Mouse (Mus musculus) heart, postnatal 25 days (tissue): ENCODE data around the gene Bik. TPM values are rescaled to one million over a fixed set of nuclear protein-coding genes. Genes with fewer than 3 reads are reported as not detected.

Experiments
- DNase-seq: peaks from one replicate; pipeline ENCODE4 v3.0.0; 2022; ENCODE audit warnings: low spot score
- intact Hi-C: fragments of 180-260 bp; cut with DNase I; formaldehyde crosslinking; loops from one replicate; pipeline ENCODE4 v1.15.1; 2025
- total RNA-seq, 2 experiments: library from RNA; stranded (reverse); gene quantifications; 2 replicates each; pipeline ENCODE4 v1.2.3; 2021

Gene Bik
- total RNA-seq, 2 experiments from 2014 or later = 9.3 to 11.8 TPM

DNA sequence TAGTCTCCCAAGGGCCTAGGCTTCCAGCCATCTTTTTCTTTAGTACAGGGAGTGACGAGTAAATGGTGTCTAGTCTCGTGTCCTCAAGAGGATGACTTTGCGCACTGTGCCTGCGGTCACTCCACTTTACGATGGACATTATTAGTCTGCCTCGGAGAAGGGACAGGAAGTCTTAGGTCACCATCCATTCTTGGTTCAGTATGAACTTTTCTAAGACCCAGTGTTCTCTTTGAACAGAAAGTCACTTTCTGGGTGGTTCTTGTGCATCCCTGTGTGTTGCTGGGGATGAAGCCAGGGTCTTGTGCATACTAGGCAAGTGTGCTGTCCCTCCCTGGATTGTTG lies 9.2 kb downstream of the Bik start:
- DNase-seq = no peak
- intact Hi-C loops = no loop called here

GRCm38 (mm10) chr15:83538855-83539254 lies 12.2 kb downstream of the Bik start:
- no peak for DNase-seq
- intact Hi-C loops = no loop called here

- intact Hi-C loops = no loop called here
- DNase-seq = peak; percentile 43
These were observed 13.2 kb downstream of the Bik start for GRCm38 (mm10) chr15:83539905-83540304.

DNA sequence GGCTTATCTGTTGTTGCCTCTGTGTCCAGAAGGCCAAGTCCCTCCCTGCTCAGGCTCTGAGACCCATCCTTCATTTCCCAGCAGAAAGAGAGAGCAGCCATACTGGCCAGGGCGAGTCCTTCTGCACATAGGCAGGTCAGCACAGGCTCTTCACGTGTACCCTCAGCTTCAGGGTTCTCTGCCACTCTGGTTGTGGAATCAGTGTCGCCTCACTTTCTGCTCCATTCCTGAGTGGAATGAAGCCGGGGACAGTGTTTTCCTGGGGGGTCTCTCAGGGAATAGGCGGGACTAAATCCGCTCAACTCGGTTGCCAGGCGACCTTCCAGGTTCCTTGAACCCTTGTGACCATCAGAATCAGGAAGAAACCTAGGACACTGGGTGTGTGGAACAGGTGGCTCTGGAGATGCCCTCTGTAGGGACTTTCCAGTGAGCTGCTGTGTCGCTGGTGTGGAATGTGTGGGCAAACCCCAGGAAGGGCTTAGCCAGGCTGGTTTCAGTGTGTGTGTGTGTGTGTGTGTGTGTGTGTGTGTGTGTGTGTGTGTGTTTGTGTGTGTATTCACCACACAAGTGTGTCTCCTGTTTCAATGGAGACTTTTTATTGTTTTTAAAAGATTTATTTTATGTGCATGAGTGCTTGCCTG lies 15.1 kb downstream of the Bik start:
- intact Hi-C loops = no loop called here
- no peak for DNase-seq

GRCm38 (mm10) chr15:83546029-83546428 lies 19.4 kb downstream of the Bik start:
- no peak for DNase-seq
- intact Hi-C loops = no loop called here

DNA sequence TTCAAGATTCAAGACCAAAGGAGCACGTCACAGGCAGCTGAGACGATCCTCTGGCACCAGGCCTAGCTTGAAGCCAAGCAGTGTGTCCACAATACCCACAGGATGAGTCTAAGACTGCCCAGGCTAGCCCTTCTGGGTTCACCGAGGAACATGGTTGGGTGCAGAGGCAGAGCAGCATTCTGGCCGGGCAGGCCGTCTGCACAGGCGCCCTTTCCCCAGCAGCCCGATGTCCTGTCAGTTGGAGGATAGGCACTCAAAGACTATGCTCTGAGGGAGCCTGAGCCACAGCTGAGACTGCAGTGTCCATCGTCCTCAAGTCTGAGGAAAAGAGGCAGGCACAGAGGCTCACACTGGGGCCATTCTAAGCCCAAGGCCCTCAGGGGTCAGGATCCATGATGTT lies 20.5 kb downstream of the Bik start:
- intact Hi-C loops = no loop called here
- no peak for DNase-seq

DNA sequence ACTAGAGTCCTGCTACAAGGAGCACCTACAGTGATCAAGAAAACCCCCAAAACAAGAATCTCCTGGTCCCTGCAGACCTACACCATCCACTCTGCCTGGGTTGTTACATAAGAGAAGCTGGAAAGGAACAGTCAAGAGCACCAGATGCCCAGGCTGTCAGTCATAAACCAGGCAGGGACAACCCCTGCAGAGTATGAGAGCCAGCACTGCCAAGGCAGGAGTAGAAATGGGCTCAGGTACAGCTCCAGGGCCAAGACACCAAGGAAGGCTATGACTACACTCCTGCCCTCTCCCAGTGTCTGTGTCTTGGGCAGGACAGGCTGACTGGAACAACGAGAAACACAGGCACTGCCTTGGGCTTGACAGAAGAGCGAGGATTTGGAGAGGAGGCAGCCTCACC lies 23.5 kb downstream of the Bik start:
- no peak for DNase-seq
- intact Hi-C loops = no loop called here

DNA sequence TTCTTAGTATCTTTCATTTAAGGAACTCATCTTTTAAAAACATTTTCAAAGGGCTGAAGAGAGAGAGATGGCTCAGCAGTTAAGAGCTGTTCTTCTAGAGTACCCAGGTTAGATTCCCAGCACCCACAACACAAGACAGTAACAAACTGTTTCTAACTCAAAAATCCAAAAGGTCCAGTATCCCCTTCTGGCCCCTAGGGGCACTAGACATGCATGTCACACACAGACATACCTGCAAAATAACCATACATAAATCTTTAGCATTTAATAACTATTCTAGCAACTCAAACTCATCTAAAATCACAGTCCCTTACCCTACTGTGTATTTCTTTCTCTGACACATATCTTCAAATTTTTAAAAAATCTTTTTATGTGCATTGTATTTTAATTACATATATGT lies 27.2 kb downstream of the Bik start:
- DNase-seq = no peak
- intact Hi-C loops = loop anchor here (1.0 kb wide), 1 partner anchor 23 kb away; no protein-coding TSS in a partner anchor

- intact Hi-C loops = no loop called here
- DNase-seq = peak; percentile 74
These were observed 28.7 kb downstream of the Bik start for GRCm38 (mm10) chr15:83555161-83555974.

GRCm38 (mm10) chr15:83560941-83561477 lies 34.3 kb downstream of the Bik start:
- intact Hi-C loops = no loop called here
- DNase-seq = no peak

- DNase-seq = peak; percentile 85
- intact Hi-C loops = no loop called here
These were observed 36.1 kb downstream of the Bik start for GRCm38 (mm10) chr15:83562626-83563270.

- peak; percentile 52 for DNase-seq
- intact Hi-C loops = no loop called here
These were observed 36.7 kb downstream of the Bik start, which contains the start of the genes Tspo and Mcat for GRCm38 (mm10) chr15:83563327-83563856. Gene Tspo (plus strand): TSS chr15:83563592. Gene Mcat (minus strand): TSS chr15:83563787.

DNA sequence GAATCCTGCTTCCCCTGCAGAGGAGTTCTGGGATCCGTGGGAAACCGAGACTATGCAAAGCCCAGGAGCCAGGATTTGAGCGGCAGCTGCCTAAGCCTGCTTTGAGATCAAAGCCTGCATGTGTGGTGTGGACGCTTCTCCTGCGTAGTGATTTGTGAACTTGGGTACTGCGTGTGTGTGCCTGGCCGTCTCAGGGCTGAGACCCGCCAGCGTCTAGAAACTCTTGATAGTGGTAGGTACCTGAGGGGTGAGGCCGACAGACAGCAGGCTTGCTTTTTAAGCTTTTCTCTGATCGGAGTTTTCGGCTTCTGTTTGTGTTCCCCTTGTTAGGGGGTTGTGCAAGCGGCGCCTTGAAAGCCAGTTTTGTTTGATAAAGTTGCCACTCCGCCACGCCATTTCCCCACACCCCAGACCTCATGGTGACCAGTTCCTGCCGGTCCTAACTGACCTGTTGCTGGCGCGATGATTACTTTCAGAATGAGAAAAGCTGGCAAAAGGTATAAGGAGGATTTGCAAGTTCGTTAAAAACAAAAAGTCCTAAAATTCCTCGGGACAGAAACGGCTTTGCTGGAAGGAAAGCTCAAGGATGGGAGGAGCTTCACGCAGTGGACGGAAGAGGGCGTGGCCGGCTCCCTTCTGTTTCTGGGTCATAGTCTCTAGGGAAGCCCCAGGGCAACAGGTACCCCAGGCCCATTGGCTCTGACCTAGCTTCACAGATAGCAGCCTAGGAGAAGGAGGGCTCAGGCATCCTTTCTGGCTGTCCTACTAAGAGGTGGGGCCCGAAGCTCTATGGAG lies 37.4 kb downstream of the Bik start:
- DNase-seq = peak; percentile 32
- intact Hi-C loops = no loop called here

GRCm38 (mm10) chr15:83565434-83565833 lies 38.8 kb downstream of the Bik start:
- intact Hi-C loops = no loop called here
- DNase-seq = peak; percentile 56

GRCm38 (mm10) chr15:83566006-83566405 lies 39.3 kb downstream of the Bik start:
- intact Hi-C loops = no loop called here
- no peak for DNase-seq

DNA sequence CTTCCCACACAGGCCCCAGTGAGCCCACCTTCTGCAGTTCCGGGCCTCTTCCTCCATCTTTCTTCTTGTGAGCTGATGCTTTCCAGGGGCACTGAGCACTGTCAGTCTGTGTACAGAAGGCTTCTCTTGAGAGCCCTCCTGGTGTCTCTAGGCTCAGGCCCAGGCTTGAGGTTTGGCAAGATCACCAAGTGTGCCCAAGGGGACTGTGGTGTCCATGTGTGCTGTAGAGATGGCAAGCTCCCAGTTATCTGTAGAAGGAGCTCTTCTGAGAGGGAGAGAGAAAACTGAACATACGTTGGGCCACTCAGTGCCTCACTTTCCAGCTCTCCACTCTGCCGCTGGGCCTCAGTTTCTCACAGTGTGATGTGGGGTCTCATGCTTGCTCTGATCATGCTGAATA lies 41.1 kb downstream of the Bik start:
- DNase-seq = no peak
- intact Hi-C loops = no loop called here

DNA sequence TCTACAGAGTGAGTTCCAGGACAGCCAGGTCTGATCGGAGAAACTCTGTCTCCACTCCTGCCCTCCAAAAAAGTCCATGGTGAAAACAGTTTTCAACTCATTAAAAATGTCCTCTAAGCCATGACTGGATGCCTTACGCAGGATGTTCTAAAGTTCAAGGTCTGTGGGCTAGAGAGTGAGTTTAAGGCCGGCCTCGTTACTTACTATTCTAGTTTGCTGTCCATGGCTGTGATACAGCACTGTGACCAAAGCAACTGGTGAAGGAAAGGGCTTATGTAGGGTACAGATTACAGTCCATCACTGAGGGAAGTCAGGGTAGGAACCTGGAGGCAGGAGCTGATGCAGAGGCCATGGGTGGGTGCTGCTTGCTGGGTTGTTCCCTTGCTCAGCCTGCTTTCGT lies 41.9 kb downstream of the Bik start:
- intact Hi-C loops = no loop called here

GRCm38 (mm10) chr15:83569682-83570081 lies 43.0 kb downstream of the Bik start:
- intact Hi-C loops = no loop called here

More for the DNA sequence above, 41.9 kb downstream of the Bik start:
- no peak for DNase-seq

GRCm38 (mm10) chr15:83570641-83571040 lies 44.0 kb downstream of the Bik start:
- intact Hi-C loops = no loop called here
- DNase-seq = no peak

More at GRCm38 (mm10) chr15:83569682-83570081, 43.0 kb downstream of the Bik start:
- no peak for DNase-seq

GRCm38 (mm10) chr15:83571636-83572035 lies 45.0 kb downstream of the Bik start:
- intact Hi-C loops = no loop called here
- DNase-seq = no peak
